Mouse (Mus musculus) Patski (cell line): ENCODE results near the gene Hist1h4h. TPM values are rescaled to one million over a fixed set of nuclear protein-coding genes. Genes with fewer than 3 reads are reported as not detected.

Experiments used
- ATAC-seq: fragments of 100-300 bp; one replicate; pipeline ENCODE4 v1.8.0; 2021
- CTCF ChIA-PET: fragments of 350-600 bp; sonication (Branson Sonifier 250); formaldehyde crosslinking; loops from one replicate; lab custom pipeline; 2022; ENCODE audit warnings: inconsistent platforms; lab: Charles Lee
- POLR2A ChIA-PET: fragments of 350-600 bp; sonication (Branson Sonifier 250); formaldehyde crosslinking; loops from one replicate; lab custom pipeline; 2022; ENCODE audit warnings: antibody characterized with exemption, inconsistent platforms; lab: Charles Lee
- DNase-seq: peaks from one replicate; pipeline ENCODE4 v3.0.0-alpha.2; 2011; ENCODE audit warnings: low read depth, low spot score
- H3K27me3 ChIP-seq: fragments of 371-371 bp; one replicate; pipeline ENCODE4 v1.5.1; 2021
- CTCF ChIP-seq: fragments of 100-300 bp; IDR thresholded peaks from one replicate; pipeline ENCODE4 v1.5.1; 2021
- in situ Hi-C: fragments of 300-500 bp; cut with MboI; formaldehyde crosslinking; loops from 3 replicates; pipeline ENCODE4 v1.11.1; 2018; ENCODE audit warnings: low pct_unique_long_range_greater_than_20kb, mixed read lengths
- polyA plus RNA-seq: library from polyadenylated mRNA; unstranded; gene quantifications from one replicate; pipeline ENCODE4 v1.2.3, GENCODE M21; 2021

Hist1h4h gene
- polyA plus RNA-seq, 1 experiment from 2014 or later: 7.0 TPM

- DNase-seq (no peak), ATAC-seq (no peak)
- no peaks in the 10 kb centered on the region for H3K27me3 ChIP-seq
- ChIA-PET POLR2A (no interaction called here), CTCF (no interaction called here)
- in situ Hi-C loops: no loop called here
- no peak for TF ChIP-seq CTCF
Observed at GRCm38 (mm10) chr13:23499943-23500342, 30.9 kb upstream of the Hist1h4h start.

- no peak for ATAC-seq
- no peak for TF ChIP-seq CTCF
- CTCF ChIA-PET: no interaction called here
- DNase-seq: no peak
- H3K27me3 ChIP-seq: no peaks in the 10 kb centered on the region
- POLR2A ChIA-PET: no interaction called here
- in situ Hi-C loops: no loop called here
Observed at GRCm38 (mm10) chr13:23500424-23501200, 30.2 kb upstream of the Hist1h4h start.

GRCm38 (mm10) chr13:23501511-23501910, 29.3 kb upstream of the Hist1h4h start:
- no peaks in the 10 kb centered on the region for H3K27me3 ChIP-seq
- DNase-seq (no peak), ATAC-seq (no peak)
- TF ChIP-seq CTCF: no peak
- POLR2A ChIA-PET: no interaction called here
- CTCF ChIA-PET: interaction anchor here (1.0 kb wide), 1 partner anchor 23 kb away, joined by 4 read pairs; no protein-coding TSS in a partner anchor
- in situ Hi-C loops: no loop called here

- ATAC-seq: no peak
- no peaks in the 10 kb centered on the region for H3K27me3 ChIP-seq
- CTCF ChIA-PET: interaction anchor here (1.0 kb wide), 1 partner anchor 23 kb away, joined by 4 read pairs; no protein-coding TSS in a partner anchor
- TF ChIP-seq CTCF: no peak
- DNase-seq: no peak
- in situ Hi-C loops: no loop called here
- POLR2A ChIA-PET: no interaction called here
Observed at GRCm38 (mm10) chr13:23502031-23502567, 28.8 kb upstream of the Hist1h4h start.

- CTCF ChIA-PET: no interaction called here
- no peak for TF ChIP-seq CTCF
- H3K27me3 ChIP-seq: no peaks in the 10 kb centered on the region
- in situ Hi-C loops: no loop called here
- ATAC-seq (no peak), DNase-seq (no peak)
- POLR2A ChIA-PET: no interaction called here
Observed at GRCm38 (mm10) chr13:23502916-23503315, 27.9 kb upstream of the Hist1h4h start.

- ChIA-PET POLR2A (no interaction called here), CTCF (no interaction called here)
- no peaks in the 10 kb centered on the region for H3K27me3 ChIP-seq
- ATAC-seq (no peak), DNase-seq (no peak)
- in situ Hi-C loops: no loop called here
- TF ChIP-seq CTCF: no peak
Observed at GRCm38 (mm10) chr13:23503797-23504196, 27.1 kb upstream of the Hist1h4h start.

GRCm38 (mm10) chr13:23505662-23506345, 25.0 kb upstream of the Hist1h4h start:
- DNase-seq (no peak), ATAC-seq (no peak)
- no peaks in the 10 kb centered on the region for H3K27me3 ChIP-seq
- in situ Hi-C loops: no loop called here
- POLR2A ChIA-PET: no interaction called here
- CTCF ChIA-PET: interaction anchor here (1.1 kb wide), 1 partner anchor 11 kb away, joined by 4 read pairs; no protein-coding TSS in a partner anchor
- no peak for TF ChIP-seq CTCF

GRCm38 (mm10) chr13:23506351-23506750, 24.5 kb upstream of the Hist1h4h start:
- POLR2A ChIA-PET: no interaction called here

GRCm38 (mm10) chr13:23506819-23507515, 23.9 kb upstream of the Hist1h4h start:
- TF ChIP-seq CTCF: no peak
- in situ Hi-C loops: no loop called here
- POLR2A ChIA-PET: no interaction called here
- H3K27me3 ChIP-seq: no peaks in the 10 kb centered on the region
- CTCF ChIA-PET: no interaction called here
- DNase-seq: no peak
- no peak for ATAC-seq

More at GRCm38 (mm10) chr13:23506351-23506750, 24.5 kb upstream of the Hist1h4h start:
- no peak for DNase-seq
- ATAC-seq: no peak
- in situ Hi-C loops: no loop called here
- CTCF ChIA-PET: no interaction called here
- H3K27me3 ChIP-seq: no peaks in the 10 kb centered on the region
- TF ChIP-seq CTCF: no peak

- no peak for TF ChIP-seq CTCF
- in situ Hi-C loops: loop anchor here (10.0 kb wide), 1 partner anchor 215 kb away; no protein-coding TSS in a partner anchor
Observed at GRCm38 (mm10) chr13:23510127-23510526, 20.7 kb upstream of the Hist1h4h start.

More at GRCm38 (mm10) chr13:23510127-23510526, 20.7 kb upstream of the Hist1h4h start:
- H3K27me3 ChIP-seq: no peaks in the 10 kb centered on the region
- ATAC-seq: no peak
- ChIA-PET POLR2A (no interaction called here), CTCF (no interaction called here)
- no peak for DNase-seq
